Mouse (Mus musculus) heart, embryonic 11.5 days (tissue): ENCODE data around the gene Hddc2. TPM values are rescaled to one million over a fixed set of nuclear protein-coding genes. Genes with fewer than 3 reads are reported as not detected.

Source experiments
- polyA plus RNA-seq: library from polyadenylated mRNA; unstranded; fragments of >200 nt; fragmentation: Nextera tagmentation; extraction: Ambion mirVana; gene quantifications from 2 replicates; pipeline ENCODE4 v1.2.1, GENCODE M21; 2014

Hddc2 gene
- polyA plus RNA-seq, 1 experiment from 2014 or later = 57.0 TPM

Other genes starting within 250 kb of the Hddc2 start
- 17.1 and 19.3 TPM in 2 replicates for gene Tpd52l1, start 132.6 kb downstream of the Hddc2 start, polyA plus RNA-seq